Mouse (Mus musculus) limb, embryonic 12.5 days (tissue): ENCODE results near the gene Atp6v0d1. TPM values are rescaled to one million over a fixed set of nuclear protein-coding genes. Genes with fewer than 3 reads are reported as not detected.
A peak's percentile ranks its signal among the peaks of the same experiment; 100 is the strongest.
"Not testable (repeated sequence)": the region's sequence is repeated elsewhere in the genome, so short reads cannot be mapped to it uniquely, and the experiment has no call there.

Experiments used
- ATAC-seq: fragments of 200-750 bp; cut with Nextera tagmentation; 2 replicates; pipeline ENCODE4 v1.8.0; 2017; ENCODE audit warnings: low read depth, moderate TSS enrichment; ENCODE audit not compliant: insufficient number of reproducible peaks, insufficient read depth, low FRiP score, low TSS enrichment
- H3K27ac ChIP-seq: fragments of 300-500 bp; sonication (generic); 2 replicates; pipeline ENCODE4 v1.5.1; 2016; ENCODE audit warnings: mild to moderate bottlenecking, moderate library complexity
- H3K27me3 ChIP-seq: fragments of 300-500 bp; sonication (generic); 2 replicates; pipeline ENCODE4 v1.6.1; 2016; ENCODE audit warnings: mild to moderate bottlenecking, moderate library complexity
- H3K36me3 ChIP-seq: fragments of 300-500 bp; sonication (generic); 2 replicates; pipeline ENCODE4 v1.6.1; 2016; ENCODE audit warnings: mild to moderate bottlenecking, moderate library complexity
- H3K4me1 ChIP-seq: fragments of 300-500 bp; sonication (generic); replicated peaks from 2 replicates; pipeline ENCODE4 v1.6.1; 2016
- H3K4me2 ChIP-seq: fragments of 300-500 bp; sonication (generic); 2 replicates; pipeline ENCODE4 v1.6.1; 2016; ENCODE audit warnings: mild to moderate bottlenecking, moderate library complexity
- H3K4me3 ChIP-seq: fragments of 300-500 bp; sonication (generic); replicated peaks from 2 replicates; pipeline ENCODE4 v1.5.1; 2016; ENCODE audit warnings: mild to moderate bottlenecking
- H3K9ac ChIP-seq: fragments of 300-500 bp; sonication (generic); replicated peaks from 2 replicates; pipeline ENCODE4 v1.6.1; 2016; ENCODE audit warnings: mild to moderate bottlenecking, moderate library complexity
- H3K9me3 ChIP-seq: fragments of 300-500 bp; sonication (generic); 2 replicates; pipeline ENCODE4 v1.6.1; 2016; ENCODE audit warnings: mild to moderate bottlenecking, moderate library complexity
- WGBS: fragments of 180-500 bp; shearing (Covaris S2); methylation state at CpG from one replicate; pipeline ENCODE4 v1.1.7; 2016; 5-methylcytosine and 5-hydroxymethylcytosine counted together
- polyA plus RNA-seq: library from polyadenylated mRNA; unstranded; fragments of >200 nt; fragmentation: Nextera tagmentation; extraction: Ambion mirVana; gene quantifications from 2 replicates; pipeline ENCODE4 v1.2.1, GENCODE M21; 2016

The Atp6v0d1 gene
- polyA plus RNA-seq, 1 experiment from 2014 or later, result 61.5 TPM

- Histone ChIP-seq H3K4me1 (peaks cover 28% of the 10 kb centered on the region), H3K9me3 (no peaks in the 10 kb centered on the region), H3K27me3 (no peaks in the 10 kb centered on the region), H3K4me3 (peak within 1 kb of the TSS; percentile 78), H3K9ac (peak within 1 kb of the TSS; percentile 87), H3K27ac (peak within 1 kb of the TSS; percentile 84), H3K4me2 (peak within 1 kb of the TSS; percentile 91), H3K36me3 (no peaks in the 10 kb centered on the region)
- WGBS, result 1% methylated on average over 35 of the region's 42 CpGs
- peak; percentile 61 for ATAC-seq
Observed at GRCm38 (mm10) chr8:105604804-105605381, 39.0 kb upstream of the Atp6v0d1 start, which contains the start of gene Ripor1. TSS of gene Ripor1 (plus strand) at chr8:105605255.

DNA sequence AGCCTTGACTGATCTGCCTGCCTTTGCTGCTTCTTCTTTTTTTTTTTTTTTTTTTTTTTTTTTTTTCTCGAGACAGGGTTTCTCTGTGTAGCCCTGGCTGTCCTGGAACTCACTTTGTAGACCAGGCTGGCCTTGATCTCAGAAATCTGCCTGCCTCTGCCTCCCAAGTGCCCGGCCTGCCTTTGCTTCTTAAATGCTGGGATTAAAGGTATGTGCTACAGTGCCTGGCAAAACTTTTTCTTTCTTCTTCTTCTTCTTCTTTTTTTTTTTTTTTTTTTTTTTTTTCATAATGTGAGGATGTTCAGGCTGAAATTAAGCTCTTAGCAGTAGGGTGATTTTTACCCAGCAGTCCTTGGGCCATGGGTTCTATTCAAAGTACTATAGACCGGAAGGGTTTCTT, 36.7 kb upstream of the Atp6v0d1 start:
- not testable (repeated sequence) for H3K27ac ChIP-seq, H3K4me2 ChIP-seq
- WGBS, result 73% methylated on average over 3 of the region's 3 CpGs

DNA sequence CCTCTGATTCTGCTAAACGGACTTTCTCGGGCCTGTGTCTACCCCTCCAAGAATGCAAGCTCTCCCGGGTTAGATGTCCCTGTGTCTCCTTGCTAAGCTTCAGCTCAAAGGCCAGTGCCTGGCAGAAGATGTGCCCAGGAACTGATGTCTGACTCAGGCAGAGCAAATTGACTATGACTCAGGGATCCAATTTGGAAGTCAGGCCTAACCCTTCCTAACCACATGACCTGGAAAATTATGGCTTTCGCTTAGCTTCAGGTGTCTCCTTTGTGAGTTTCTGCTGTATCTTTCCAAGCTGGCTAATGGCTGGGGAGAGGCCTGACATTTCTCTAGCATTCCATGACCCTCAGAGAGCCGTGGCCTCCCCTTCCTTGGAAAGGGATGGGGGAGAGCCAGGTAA, 35.5 kb upstream of the Atp6v0d1 start:
- Histone ChIP-seq H3K4me3 (no peak overlapping the region), H3K9ac (no peak overlapping the region), H3K27me3 (no peaks in the 10 kb centered on the region), H3K9me3 (no peaks in the 10 kb centered on the region), H3K4me2 (no peak overlapping the region), H3K4me1 (peaks cover 19% of the 10 kb centered on the region), H3K36me3 (no peaks in the 10 kb centered on the region), H3K27ac (no peak overlapping the region)
- WGBS, result 74% methylated on average over 5 of the region's 5 CpGs
- ATAC-seq, result no peak

More for the DNA sequence above, 36.7 kb upstream of the Atp6v0d1 start:
- ATAC-seq, H3K4me3 ChIP-seq, H3K9me3 ChIP-seq, H3K36me3 ChIP-seq, H3K9ac ChIP-seq, H3K27me3 ChIP-seq: not testable (repeated sequence)
- peaks cover 26% of the 10 kb centered on the region for H3K4me1 ChIP-seq

DNA sequence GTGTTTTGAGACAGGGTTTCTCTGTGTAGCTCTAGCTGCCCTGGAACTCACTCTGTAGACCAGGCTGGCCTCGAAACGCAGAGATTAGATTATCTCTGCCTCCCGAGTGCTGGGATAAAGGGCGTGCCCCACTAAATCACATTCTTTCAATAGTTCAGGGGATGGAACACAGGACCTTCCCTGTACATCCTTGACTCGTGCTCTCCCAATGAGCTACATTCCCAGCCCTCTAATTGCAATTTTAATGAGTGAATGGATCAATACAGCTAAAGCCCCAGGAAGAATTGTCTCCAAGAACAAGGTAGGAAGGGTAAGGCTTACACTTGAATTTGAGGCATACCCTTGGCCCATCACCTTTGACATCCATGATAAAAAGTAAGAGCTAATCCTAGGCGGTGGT, 32.9 kb upstream of the Atp6v0d1 start:
- Histone ChIP-seq H3K4me2 (no peak overlapping the region), H3K4me1 (peaks cover 19% of the 10 kb centered on the region), H3K9me3 (no peaks in the 10 kb centered on the region), H3K9ac (no peak overlapping the region), H3K36me3 (no peaks in the 10 kb centered on the region), H3K27me3 (peaks cover 11% of the 10 kb centered on the region), H3K4me3 (no peak overlapping the region), H3K27ac (no peak overlapping the region)
- whole genome bisulfite sequencing, result 85% methylated on average over 6 of the region's 6 CpGs
- no peak for ATAC-seq

- peaks cover 11% of the 10 kb centered on the region for H3K27me3 ChIP-seq
- H3K4me1 ChIP-seq, result peaks cover 30% of the 10 kb centered on the region
- WGBS, result 6% methylated on average over 14 of the region's 14 CpGs
- 0 out of 2 replicates have a peak, but pooled peaks have one; percentile 37 for ATAC-seq
- H3K4me3 ChIP-seq, result 0 out of 2 replicates have a peak overlapping the region, but pooled peaks have one; percentile 2
- H3K9me3 ChIP-seq, result no peaks in the 10 kb centered on the region
- H3K9ac ChIP-seq, result no peak overlapping the region
- peak overlapping the region; percentile 44 for H3K4me2 ChIP-seq
- no peaks in the 10 kb centered on the region for H3K36me3 ChIP-seq
- no peak overlapping the region for H3K27ac ChIP-seq
Observed at GRCm38 (mm10) chr8:105596362-105597034, 30.7 kb upstream of the Atp6v0d1 start.

- H3K27ac ChIP-seq, result peak overlapping the region; percentile 87
- 81% methylated on average over 18 of the region's 18 CpGs for WGBS
Observed at GRCm38 (mm10) chr8:105594451-105595242, 28.8 kb upstream of the Atp6v0d1 start.

GRCm38 (mm10) chr8:105593859-105594258, 28.0 kb upstream of the Atp6v0d1 start:
- Histone ChIP-seq H3K9me3 (no peaks in the 10 kb centered on the region), H3K4me3 (peak overlapping the region; percentile 21), H3K36me3 (no peaks in the 10 kb centered on the region), H3K4me1 (peaks cover 30% of the 10 kb centered on the region), H3K9ac (no peak overlapping the region), H3K27ac (peak overlapping the region; percentile 87), H3K27me3 (peaks cover 11% of the 10 kb centered on the region), H3K4me2 (peak overlapping the region; percentile 52)
- peak; percentile 74 for ATAC-seq
- WGBS, result 18% methylated on average over 15 of the region's 15 CpGs

More at GRCm38 (mm10) chr8:105594451-105595242, 28.8 kb upstream of the Atp6v0d1 start:
- no peaks in the 10 kb centered on the region for H3K9me3 ChIP-seq
- H3K4me2 ChIP-seq, result peak overlapping the region; percentile 52
- peak overlapping the region; percentile 21 for H3K4me3 ChIP-seq
- H3K36me3 ChIP-seq, result no peaks in the 10 kb centered on the region
- peaks cover 11% of the 10 kb centered on the region for H3K27me3 ChIP-seq
- H3K4me1 ChIP-seq, result peaks cover 30% of the 10 kb centered on the region
- no peak for ATAC-seq
- no peak overlapping the region; the same call in 1 of the 2 replicates for H3K9ac ChIP-seq

DNA sequence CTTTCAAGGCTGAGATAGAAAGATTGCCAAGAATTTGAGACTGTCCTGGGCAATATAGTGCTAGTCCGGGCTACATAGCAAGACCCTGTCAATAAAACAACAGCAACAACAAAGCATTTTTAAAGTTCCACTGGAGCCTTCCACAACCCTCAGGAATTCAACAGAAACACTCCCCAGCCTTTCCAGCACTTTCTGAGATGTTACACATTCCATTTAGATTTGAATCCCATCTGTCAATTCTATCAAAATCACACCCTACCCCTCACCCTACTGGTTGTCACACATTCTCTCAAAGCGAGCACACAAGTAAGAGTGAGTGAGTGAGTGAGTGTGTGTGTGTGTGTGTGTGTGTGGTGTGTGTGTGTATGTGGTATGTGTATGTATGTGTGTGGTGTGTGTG, 26.6 kb upstream of the Atp6v0d1 start:
- H3K4me3 ChIP-seq, result no peak overlapping the region
- ATAC-seq, result no peak
- H3K9me3 ChIP-seq, result no peaks in the 10 kb centered on the region
- peaks cover 30% of the 10 kb centered on the region for H3K4me1 ChIP-seq
- 75% methylated on average over 2 of the region's 2 CpGs for WGBS
- no peak overlapping the region for H3K27ac ChIP-seq
- H3K4me2 ChIP-seq, result no peak overlapping the region
- no peak overlapping the region for H3K9ac ChIP-seq
- H3K36me3 ChIP-seq, result no peaks in the 10 kb centered on the region
- peaks cover 11% of the 10 kb centered on the region for H3K27me3 ChIP-seq

GRCm38 (mm10) chr8:105579719-105580118, 13.9 kb upstream of the Atp6v0d1 start:
- 64% methylated on average over 3 of the region's 3 CpGs for WGBS
- Histone ChIP-seq H3K27ac (no peak overlapping the region), H3K9me3 (no peaks in the 10 kb centered on the region), H3K9ac (no peak overlapping the region), H3K4me3 (no peak overlapping the region), H3K27me3 (no peaks in the 10 kb centered on the region), H3K4me2 (no peak overlapping the region), H3K4me1 (no peaks in the 10 kb centered on the region), H3K36me3 (no peaks in the 10 kb centered on the region)
- ATAC-seq, result no peak

GRCm38 (mm10) chr8:105575538-105575937, 9.7 kb upstream of the Atp6v0d1 start:
- no peaks in the 10 kb centered on the region for H3K36me3 ChIP-seq
- no peaks in the 10 kb centered on the region for H3K9me3 ChIP-seq
- no peak overlapping the region for H3K9ac ChIP-seq
- H3K4me1 ChIP-seq, result no peaks in the 10 kb centered on the region
- WGBS, result 67% methylated on average over 3 of the region's 3 CpGs
- H3K4me2 ChIP-seq, result no peak overlapping the region
- H3K27ac ChIP-seq, result no peak overlapping the region
- no peaks in the 10 kb centered on the region for H3K27me3 ChIP-seq
- no peak overlapping the region for H3K4me3 ChIP-seq
- ATAC-seq, result no peak

GRCm38 (mm10) chr8:105574741-105575140, 8.9 kb upstream of the Atp6v0d1 start:
- H3K9ac ChIP-seq, result no peak overlapping the region
- no peaks in the 10 kb centered on the region for H3K27me3 ChIP-seq
- no peak overlapping the region for H3K4me3 ChIP-seq
- 41% methylated on average over 6 of the region's 6 CpGs for WGBS
- H3K27ac ChIP-seq, result no peak overlapping the region
- no peak for ATAC-seq
- no peaks in the 10 kb centered on the region for H3K9me3 ChIP-seq
- no peak overlapping the region for H3K4me2 ChIP-seq
- no peaks in the 10 kb centered on the region for H3K4me1 ChIP-seq
- H3K36me3 ChIP-seq, result no peaks in the 10 kb centered on the region
